Comparison of ENCODE assay signal across 23 mouse cellular contexts in the genomic region with DNA sequence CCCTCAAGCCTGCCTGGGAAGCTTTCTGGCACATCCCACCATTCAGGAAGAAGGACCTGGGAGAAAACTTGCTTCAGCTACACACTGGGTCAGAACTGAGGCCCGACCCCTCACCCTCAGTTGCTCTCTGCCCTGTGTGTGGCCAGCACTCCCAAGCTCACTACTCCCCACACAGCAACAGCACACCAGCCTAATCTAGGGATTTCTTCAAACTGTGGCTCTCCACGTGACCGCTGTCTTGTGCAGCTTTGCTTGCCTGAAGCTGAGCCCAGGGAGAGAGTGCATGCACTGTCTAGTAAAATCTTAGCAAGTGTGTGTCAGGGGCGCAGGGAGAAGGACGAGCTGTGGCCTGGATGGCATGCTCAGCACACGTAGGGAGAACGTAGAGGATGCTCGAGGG.
"Had no signal": no experiment of that assay in that cellular context is flagged by ENCODE, and none has a peak within 500 bp of the region (broad histone marks: within the 10 kb centered on the region; RNA-seq: fewer than 3 reads in every experiment).

No protein-coding gene starts in this region.

- H3K4me2 ChIP-seq: limb, embryonic 12.5 days; limb, embryonic 15.5 days; liver, embryonic 11.5 days; lung, embryonic 14.5 days; midbrain, embryonic 12.5 days; neural tube, embryonic 12.5 days; neural tube, embryonic 15.5 days had no signal

- DNase-seq: kidney, adult 2 months; kidney, postnatal 25 days; layer of hippocampus, adult 9-11 months; liver, postnatal 0 days; lung, embryonic 14.5 days; right cerebral cortex, adult 18-20 months; right cerebral cortex, postnatal 14 days; right cerebral cortex, postnatal 4 days; thymus, adult 18-20 months; thymus, postnatal 36 days had no signal

- H3K27ac ChIP-seq: kidney, postnatal 0 days; layer of hippocampus, adult 2 months; limb, embryonic 12.5 days; limb, embryonic 15.5 days; liver, embryonic 14.5 days; macrophage; midbrain, embryonic 12.5 days; neural tube, embryonic 12.5 days; neural tube, embryonic 15.5 days; stomach, postnatal 0 days had no signal

- H3K9me3 ChIP-seq: limb, embryonic 15.5 days; midbrain, embryonic 12.5 days had no signal

- H3K4me1 ChIP-seq: limb, embryonic 12.5 days; limb, embryonic 15.5 days; midbrain, embryonic 12.5 days; neural tube, embryonic 12.5 days; neural tube, embryonic 15.5 days had no signal

- H3K36me3 ChIP-seq: limb, embryonic 12.5 days; limb, embryonic 15.5 days; midbrain, embryonic 12.5 days; neural tube, embryonic 12.5 days; neural tube, embryonic 15.5 days had no signal

- H3K4me3 ChIP-seq: layer of hippocampus, adult 2 months; limb, embryonic 12.5 days; limb, embryonic 15.5 days; midbrain, embryonic 12.5 days; neural tube, embryonic 12.5 days; neural tube, embryonic 15.5 days had no signal

- H3K27me3 ChIP-seq: limb, embryonic 12.5 days; limb, embryonic 15.5 days; neural tube, embryonic 12.5 days; neural tube, embryonic 15.5 days had no signal

- H3K9ac ChIP-seq: limb, embryonic 12.5 days; limb, embryonic 15.5 days; liver, embryonic 14.5 days; liver, postnatal 0 days; lung, embryonic 14.5 days; midbrain, embryonic 12.5 days; neural tube, embryonic 12.5 days; neural tube, embryonic 15.5 days had no signal

- ATAC-seq: intestine, postnatal 0 days; liver, postnatal 0 days; lung, postnatal 0 days had no signal
